Mouse (Mus musculus) small intestine, adult 2 months (tissue): ENCODE measurements at regions not wholly inside any gene's neighbourhood (a gene's known extent, or its start where the extent isn't known, plus 50 kb on each side); places are given as distances from the start of the nearest gene placed in this dataset.

Experiments
- CTCF ChIP-seq: fragments of 200-500 bp; IDR thresholded peaks from 2 replicates; pipeline ENCODE4 v1.5.1; 2012; ENCODE audit warnings: low read depth, mild to moderate bottlenecking, control low read depth, inconsistent platforms, low read length, moderate library complexity, mixed read lengths; ENCODE audit not compliant: insufficient replicate concordance, insufficient read length; ENCODE audit errors: extremely low read depth
- POLR2A ChIP-seq: fragments of 200-500 bp; IDR thresholded peaks from 2 replicates; pipeline ENCODE4 v1.6.1; 2012; ENCODE audit warnings: low read depth, mild to moderate bottlenecking, control low read depth, inconsistent platforms, low read length, moderate library complexity

GRCm38 (mm10) chr16:13013891-13014644, 95.4 kb upstream of the Ercc4 start:
- TF ChIP-seq CTCF (no peak), POLR2A (no peak)
